8 mouse cellular contexts compared by ENCODE assay signal in genomic region chr16:21423546-21423910, GRCm38 (mm10). TPM values are rescaled to one million over a fixed set of nuclear protein-coding genes. Genes with fewer than 3 reads are reported as not detected.
DNase-seq lines count a peak whose midpoint lies in the region; ATAC-seq lines count a peak whose summit lies in the region.

No protein-coding gene starts in this region.

- peak overlapping the region; percentile 88 for H3K9ac ChIP-seq in liver, embryonic 16.5 days (ENCODE audit: low read depth, low read length)

- no peaks in the 10 kb centered on the region for H3K9me3 ChIP-seq in liver, embryonic 16.5 days (replicated peaks; ENCODE audit: control insufficient read depth, low read length)

- peaks cover 5% of the 10 kb centered on the region for H3K4me1 ChIP-seq in liver, embryonic 16.5 days (ENCODE audit: control insufficient read depth, low read depth, low read length)

- peak; percentile 44 for ATAC-seq in liver, embryonic 16.5 days (ENCODE audit: low read depth)

- 2% methylated on average over 10 of the region's 10 CpGs for WGBS in liver, embryonic 16.5 days (ENCODE audit: insufficient replicate concordance)

- no peaks in the 10 kb centered on the region for H3K36me3 ChIP-seq in liver, embryonic 16.5 days (ENCODE audit: control insufficient read depth, insufficient read depth)

- no peaks in the 10 kb centered on the region for H3K27me3 ChIP-seq in liver, embryonic 16.5 days (ENCODE audit: control insufficient read depth, insufficient read depth, low read depth, low read length)

- H3K4me3 ChIP-seq in liver, embryonic 16.5 days (ENCODE audit: low read depth, low read length) = peak overlapping the region; percentile 88

- peak overlapping the region; percentile 99 for H3K4me2 ChIP-seq in liver, embryonic 16.5 days (ENCODE audit: low read depth, low read length)

- peak overlapping the region; percentile 78 for H3K27ac ChIP-seq in liver, embryonic 16.5 days (ENCODE audit: low read length)

- peak; percentile 18 for DNase-seq in heart, adult 8-10 months (ENCODE audit: low spot score)
- no peak for DNase-seq in heart, adult 11 months
- peak; percentile 82 for DNase-seq in NIH3T3 (ENCODE audit: low read depth)
- DNase-seq in forelimb bud, embryonic 11.5 days (ENCODE audit: low read depth, low spot score) = peak; percentile 69
- DNase-seq in retina, embryonic 14.5 days (ENCODE audit: low spot score) = peak; percentile 33
- no peak for DNase-seq in ovary, postnatal 36 days (ENCODE audit: low spot score)
- no peak for DNase-seq in urinary bladder, adult 18-20 months (ENCODE audit: low spot score in 2 of 2)

RNA-seq across cellular contexts. Expression of gene Vps8, which starts 0.6 kb away (rescaled TPM):
- total RNA-seq in heart, adult 8-10 months (2022) = 10 to 100 TPM; 24.2 to 30.6 (median 27.2) TPM
- 4.9 and 7.6 TPM in 2 replicates for polyA plus RNA-seq in liver, embryonic 16.5 days (2015; fragmentation: Nextera tagmentation; extraction: Ambion mirVana)

Comparison
In these comparisons a context has a peak if more than half of its experiments do, and no peak if none do; other contexts are left out.
1. DNase-seq: peak in heart, adult 8-10 months (single experiment), NIH3T3 (single experiment), forelimb bud, embryonic 11.5 days (single experiment) and retina, embryonic 14.5 days (single experiment); none in heart, adult 11 months (single experiment), ovary, postnatal 36 days (single experiment) and urinary bladder, adult 18-20 months (0 of 2).